Mouse (Mus musculus) layer of hippocampus, adult 8-10 months (tissue): ENCODE measurements around the gene Slc25a47. TPM values are rescaled to one million over a fixed set of nuclear protein-coding genes. Genes with fewer than 3 reads are reported as not detected.
"Not testable (repeated sequence)": the region's sequence is repeated elsewhere in the genome, so short reads cannot be mapped to it uniquely, and the experiment has no call there.

Experiments used
- DNase-seq, 2 experiments: peaks; one replicate each; pipeline ENCODE4 v3.0.0; 2022; ENCODE audit warnings: low spot score in 2 of 2
- total RNA-seq, 4 experiments: library from RNA; stranded (reverse); gene quantifications; 2 replicates each; pipeline ENCODE4 v1.2.4; 2022

Gene Slc25a47
- total RNA-seq, 4 experiments from 2014 or later, result 8.1 to 10.8 (median 9.0) TPM

DNA sequence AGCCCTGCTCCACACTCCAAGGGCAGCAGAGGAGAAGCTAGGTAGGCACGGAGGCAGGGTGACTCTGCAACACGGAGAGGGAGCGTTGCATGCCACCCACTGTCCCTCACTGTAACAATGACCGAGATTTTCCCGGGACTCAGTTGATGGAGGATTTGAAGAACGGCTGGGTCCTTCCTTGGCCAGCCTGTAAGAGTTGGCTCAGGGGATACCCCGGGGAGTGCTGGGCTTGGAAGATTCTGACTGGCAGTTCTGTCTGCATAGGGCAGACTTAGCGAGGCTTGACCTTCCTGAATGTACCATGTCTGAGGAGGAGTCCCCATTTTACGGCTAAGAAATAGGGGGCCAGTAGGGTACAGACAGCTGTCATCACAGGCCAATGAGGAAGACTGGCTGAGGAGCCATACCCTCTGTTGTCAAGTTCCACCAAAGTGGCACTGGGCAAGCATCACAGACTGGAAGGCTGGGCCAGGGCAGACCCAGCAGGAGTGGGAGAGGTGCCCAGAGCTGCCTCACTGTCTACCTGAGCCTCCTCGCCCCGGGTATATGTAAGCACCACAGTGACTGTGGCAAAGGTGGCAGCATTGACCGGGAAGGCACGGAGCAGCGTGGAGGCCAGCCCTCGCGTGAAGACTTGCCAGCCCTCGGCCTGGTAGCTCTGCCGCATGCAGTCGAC, 9.4 kb upstream of the Slc25a47 start:
- DNase-seq, result no peak

DNA sequence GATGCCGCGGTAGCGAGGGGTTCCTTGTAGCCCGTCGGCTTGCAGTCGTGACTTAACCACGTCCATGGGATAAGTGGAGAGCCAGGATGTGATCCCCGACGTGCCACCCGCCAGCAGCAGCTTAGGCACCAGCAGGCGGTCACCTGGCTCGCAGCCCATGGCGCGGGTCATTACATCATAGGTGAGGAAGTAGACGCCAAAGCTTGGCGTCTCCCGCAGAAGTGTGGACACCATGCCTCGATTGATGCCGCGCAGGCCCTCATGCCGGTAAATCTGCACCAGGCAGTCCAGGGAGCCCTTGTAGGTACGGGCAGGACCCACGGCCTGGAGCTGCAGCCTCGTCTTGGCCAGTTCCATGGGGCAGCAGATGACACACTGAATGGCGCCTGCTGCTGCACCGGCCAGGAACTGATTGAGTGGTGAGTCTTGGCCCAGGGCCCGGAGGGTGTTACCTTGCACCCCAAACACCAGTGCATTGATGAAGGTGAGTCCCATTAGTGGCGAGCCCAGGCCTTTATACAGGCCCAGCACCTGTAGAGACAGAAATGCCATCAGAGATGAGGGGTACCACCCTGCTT, 8.8 kb upstream of the Slc25a47 start:
- no peak for DNase-seq

DNA sequence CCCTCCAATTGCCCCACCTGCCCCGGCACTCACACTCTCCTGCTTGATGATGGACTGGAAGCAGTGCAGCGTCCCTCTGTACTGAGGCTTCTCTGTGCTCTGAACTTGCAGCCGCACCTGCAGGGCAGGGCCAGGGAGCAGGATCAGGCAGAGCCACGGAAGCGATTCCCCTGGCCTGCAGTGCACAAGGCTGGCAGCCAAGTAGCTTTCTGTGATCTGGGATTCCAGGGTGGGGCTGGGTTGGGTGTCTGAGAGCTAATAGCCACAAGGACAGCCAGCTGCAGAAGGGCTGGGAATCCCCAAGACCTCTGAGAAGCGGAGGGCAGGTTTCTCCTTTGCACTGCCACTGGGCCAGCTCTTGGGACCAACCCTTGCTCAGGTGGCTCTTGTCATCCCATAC, 8.2 kb upstream of the Slc25a47 start:
- DNase-seq, result no peak

DNA sequence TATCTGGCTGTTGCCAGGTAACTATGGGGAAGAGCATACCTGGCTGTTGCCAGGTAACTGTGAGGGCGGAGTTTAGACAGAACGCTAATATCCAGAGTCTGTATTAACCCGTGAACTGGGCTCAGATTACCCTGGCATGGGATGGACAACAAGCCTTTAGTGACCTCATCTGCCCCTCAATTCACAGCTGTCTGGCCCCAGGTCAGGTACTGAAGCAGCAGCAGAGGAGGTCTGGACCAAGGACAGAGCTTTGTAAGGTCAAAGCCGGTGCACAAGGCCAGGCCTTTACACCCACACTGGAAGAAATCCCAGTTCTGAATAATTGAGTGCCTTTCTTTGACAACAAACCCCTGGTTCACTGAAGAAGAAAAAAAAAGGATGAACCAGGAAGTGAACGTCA, 6.2 kb upstream of the Slc25a47 start:
- DNase-seq, result no peak

DNA sequence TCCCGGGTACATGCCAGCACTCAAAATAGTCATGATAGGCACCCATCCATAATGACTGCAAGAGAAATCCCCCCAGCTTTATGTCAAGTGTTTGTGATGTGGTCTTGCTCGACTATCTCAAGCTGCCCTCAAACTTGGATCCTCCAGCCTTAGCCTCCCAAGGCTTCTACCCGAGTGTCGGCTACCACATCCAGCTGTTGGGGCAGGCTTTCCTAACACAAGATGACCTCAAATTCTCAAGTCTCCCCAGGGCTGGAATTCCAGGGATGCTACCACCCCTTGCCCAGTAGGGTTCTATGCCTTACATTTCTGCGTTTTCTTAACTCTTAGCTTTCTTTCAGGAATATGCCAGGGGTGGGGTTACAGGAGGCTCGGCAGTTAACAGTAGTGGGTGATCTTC, 5.5 kb upstream of the Slc25a47 start:
- DNase-seq, result no peak

DNA sequence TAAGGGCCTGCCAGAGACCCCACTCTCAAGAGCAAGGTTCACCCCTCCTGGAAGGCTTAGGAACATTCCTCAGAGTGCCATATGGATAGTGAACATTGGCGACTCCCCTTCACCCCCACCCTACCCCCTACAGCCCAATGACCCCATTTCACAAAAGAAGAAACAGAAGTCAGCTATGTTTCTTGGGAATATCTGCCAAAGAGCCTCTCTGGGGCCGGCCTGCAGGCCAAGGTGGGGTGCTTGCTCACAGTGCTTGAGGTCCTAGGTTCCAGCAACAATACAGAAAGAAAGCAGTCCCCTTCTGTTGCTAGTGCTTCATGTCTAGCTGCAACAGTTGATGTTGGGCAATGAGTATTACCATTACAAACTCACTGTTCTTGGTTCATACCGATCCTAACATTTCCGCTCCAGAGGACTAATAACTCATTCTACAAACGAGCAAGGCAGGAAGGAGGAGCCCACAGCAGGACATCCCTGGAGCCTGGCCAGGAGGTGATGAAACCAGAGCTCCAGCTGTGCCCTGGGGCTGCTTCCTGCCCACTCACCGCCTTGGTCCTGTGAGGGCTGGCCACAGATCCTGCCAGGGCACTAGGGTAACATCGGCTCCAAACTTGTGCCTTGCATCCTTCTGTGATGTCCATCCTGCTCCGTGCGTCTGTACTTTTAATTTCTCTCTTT, 3.7 kb upstream of the Slc25a47 start:
- no peak for DNase-seq

DNA sequence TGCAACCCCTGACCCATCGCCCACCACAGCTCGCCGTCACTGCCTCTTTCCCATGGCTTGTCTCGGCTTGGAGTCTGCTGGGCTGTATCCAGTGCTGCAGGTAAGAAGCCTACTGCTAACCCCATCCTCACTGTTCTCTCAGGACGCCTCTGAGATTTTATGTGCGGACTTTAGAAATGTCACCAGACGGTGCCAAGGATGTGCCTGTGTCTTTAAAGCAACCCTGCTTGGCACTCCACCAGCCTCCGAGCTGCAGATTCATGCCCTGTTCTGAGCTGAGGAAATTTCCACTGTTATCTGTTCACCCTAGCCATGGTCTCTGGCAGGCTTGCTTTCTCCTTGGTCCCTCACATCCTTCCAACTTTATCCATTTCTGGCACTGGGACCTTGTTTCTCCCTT, 3.0 kb upstream of the Slc25a47 start:
- peak in 1 of 2 experiments; percentile 57 for DNase-seq

DNA sequence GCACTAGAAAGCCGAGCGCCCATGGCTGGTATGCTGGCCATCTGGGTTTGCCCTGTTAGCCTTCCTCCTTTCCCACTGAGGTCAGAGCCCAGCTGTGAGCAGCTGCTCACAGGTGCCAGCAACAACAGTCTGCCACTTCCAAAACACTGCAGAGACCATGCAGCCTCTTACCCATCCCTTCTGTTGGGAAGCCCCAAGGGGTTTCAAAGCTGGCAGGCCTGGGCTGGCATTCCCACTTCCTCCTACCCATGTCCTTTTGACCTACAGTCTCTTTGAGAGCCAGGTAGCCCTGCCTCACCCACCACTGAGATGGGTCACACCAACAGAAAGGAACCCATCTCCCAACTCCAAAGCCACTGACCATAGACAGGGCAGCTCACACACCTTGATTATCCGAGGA, 2.4 kb upstream of the Slc25a47 start:
- no peak for DNase-seq

DNA sequence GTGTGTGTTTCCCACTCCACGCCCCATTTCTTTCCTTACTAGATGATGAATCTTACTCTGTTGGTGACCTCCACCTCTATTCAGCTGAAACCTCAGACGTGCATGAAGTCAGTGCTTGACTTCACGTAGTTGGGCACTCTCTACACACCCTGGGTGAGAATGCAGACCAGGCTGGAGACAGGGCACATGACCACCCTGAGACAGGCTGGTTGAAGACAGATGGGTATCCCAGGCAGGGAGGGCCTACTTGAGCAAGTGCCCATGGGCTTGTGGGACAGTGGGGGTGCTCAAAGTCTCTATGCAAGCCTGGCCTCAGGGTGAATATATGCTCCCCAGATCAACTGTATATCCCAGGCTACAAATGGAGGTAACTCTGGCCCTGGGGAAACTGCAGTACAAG, 1.5 kb upstream of the Slc25a47 start:
- no peak for DNase-seq

DNA sequence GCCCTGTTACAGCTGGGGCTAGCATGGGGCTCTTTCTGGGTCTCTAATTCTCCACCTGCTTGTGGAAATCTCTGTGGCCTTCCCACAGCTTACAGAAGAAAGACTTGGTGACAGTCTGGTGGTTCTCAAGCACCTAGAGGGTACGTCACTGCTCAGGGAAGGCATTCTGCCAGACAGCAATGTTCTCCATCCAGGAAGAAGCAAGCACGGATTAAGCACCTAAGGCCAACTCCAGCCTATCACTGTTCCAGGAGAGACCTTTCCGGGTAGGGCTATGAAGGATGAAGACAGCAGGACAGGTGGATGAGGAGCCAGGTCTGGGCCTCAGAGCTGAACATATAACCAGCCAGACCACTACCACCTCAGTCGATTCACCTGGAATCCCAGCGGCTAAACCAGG, 1.1 kb upstream of the Slc25a47 start:
- DNase-seq, result no peak

DNA sequence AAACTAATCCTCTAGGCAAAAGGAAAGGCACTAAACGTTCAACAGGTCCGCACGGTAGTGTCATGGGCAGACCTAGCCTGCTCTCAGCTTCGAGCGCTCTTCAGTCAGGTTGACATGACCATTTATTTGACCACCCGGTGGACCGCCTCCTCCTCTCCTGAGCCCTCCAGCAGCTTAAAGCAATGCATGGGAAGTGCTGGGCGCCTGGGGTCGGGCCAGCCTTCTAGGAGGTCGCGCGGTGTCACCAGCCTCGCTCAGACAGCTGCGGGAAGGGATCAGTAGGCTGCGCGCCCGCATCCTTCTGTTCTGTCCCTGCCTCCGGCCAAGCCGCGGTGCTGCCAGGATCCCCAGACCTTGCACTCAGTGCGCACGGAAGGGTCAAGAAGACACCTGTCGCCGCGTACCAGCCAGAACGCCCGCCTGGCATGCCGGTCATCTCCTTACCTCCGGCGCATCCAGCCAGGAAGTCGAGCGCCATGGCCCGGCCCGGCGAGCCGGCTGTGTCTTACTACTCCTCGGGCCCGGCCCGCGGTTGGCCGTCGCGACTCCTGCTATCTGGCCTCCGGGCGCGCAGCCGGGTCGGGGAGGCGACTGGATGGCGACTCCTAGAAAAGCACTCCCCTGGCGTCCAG, 522 bp upstream of the Slc25a47 start:
- DNase-seq, result no peak

DNA sequence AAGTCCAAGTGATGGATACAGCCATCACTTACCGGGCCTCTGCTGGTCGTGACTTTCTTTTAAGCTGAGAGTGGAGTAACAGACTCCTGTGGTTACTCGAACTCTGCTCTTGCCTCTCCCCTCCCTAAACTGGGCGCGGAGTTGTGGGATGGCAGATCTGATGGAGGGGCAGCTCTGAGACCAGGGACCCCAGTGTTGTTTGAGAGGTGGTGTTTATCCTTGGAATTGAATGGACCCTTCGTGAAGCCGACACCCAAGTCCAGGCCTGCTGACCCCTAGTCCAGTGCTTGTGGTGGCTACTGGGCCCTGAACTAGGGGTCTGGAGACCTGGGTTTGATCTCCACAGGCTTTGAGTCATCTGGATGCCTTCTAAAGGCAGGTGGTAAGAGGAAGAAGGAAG, 876 bp downstream of the Slc25a47 start:
- DNase-seq, result no peak

DNA sequence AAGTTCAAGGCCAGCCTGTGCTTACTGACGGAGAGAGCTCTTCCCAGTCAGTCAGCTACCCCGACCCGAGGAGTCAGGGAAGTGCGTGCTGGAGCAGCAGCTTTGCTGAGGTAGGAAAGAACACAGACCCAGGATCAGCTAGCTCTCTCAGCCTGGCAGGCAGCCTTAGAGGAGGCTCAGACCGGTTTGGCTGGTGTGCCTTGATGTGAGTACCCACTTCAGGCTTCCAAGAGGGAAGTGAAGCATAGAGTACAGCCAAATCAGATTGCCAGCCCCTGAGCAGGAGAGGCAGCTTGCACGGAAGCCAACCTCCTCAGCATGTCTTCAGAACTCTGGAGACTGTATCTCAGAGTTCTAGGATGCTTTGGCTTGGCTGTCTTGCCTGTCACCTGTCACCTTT, 5.3 kb downstream of the Slc25a47 start:
- DNase-seq, result no peak

DNA sequence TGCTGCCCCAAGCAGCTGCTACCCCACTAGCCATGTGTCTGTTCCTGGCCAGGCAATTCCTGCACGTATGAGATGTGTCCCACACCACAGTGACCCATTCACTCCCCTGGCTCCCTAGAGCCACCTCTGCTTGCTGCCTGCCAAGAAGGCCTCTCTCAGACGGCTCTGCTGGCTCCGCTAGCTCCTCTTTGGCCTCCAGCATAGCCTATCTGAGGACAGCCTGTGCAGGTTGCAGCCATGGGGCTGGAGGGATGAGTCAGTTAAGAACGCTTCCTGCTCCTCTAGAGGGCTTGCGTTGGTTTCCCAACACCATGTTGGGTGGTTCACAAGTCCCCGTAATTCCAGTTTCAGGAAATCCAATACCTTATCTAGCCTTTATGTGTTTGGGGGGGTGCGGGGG, 6.8 kb downstream of the Slc25a47 start:
- no peak for DNase-seq

DNA sequence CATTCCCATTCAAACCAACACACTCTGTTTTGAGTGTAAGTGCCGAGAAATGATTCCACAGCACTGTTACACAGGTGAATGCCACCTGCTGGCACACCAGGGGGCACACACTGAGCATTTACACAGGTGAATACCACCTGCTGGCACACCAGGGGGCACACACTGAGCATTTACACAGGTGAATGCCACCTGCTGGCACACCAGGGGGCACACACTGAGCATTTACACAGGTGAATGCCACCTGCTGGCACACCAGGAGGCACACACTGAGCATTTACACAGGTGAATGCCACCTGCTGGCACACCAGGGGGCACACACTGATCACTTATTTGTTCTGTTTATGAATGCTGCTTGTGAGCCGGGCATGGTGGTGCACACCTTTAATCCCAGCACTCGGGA, 12.2 kb downstream of the Slc25a47 start:
- not testable (repeated sequence) for DNase-seq

DNA sequence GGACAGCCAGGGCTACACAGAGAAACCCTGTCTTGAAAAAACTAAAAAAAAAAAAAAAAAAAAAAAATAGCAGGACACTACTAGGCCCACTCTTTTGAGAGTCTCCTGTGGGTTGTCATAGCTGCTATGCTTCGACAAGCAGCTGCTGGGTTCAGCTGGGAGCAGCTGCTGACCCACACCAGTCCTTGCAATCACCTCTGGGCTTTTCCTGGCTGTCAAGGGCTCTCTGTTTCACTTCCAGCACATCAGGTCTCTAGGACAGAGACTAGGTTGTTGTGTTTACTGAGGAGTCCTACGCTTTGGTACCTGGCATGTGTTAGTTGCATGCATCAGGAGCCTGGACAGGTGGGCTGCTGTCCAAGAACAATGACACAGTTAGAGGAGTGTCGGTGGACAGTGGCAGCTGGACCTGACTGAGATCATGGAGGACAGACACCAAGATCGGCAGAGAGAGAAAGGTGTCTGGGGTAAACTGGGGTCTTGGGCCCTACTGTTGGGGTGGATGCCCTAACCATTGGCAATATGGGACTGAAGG, 13.7 kb downstream of the Slc25a47 start:
- no peak for DNase-seq

DNA sequence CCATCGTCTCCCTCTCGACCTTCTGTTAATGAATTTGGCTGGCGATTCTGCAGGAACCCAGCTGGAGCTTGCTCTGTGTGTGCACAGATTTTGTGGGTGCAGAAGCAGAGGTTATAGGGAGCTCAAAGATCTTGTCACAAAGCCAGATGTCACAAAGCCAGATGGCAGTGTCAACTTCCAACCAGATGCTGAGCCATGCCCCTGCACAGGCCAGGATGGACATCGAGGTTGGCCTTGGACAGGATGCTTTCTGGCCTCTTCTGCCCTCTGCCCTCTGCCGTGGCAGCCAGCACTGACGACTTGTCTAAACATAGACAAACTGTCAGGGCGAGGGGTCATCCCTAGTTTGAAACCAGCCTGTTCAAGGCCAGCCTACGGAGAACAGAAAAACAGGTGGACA, 14.3 kb downstream of the Slc25a47 start:
- no peak for DNase-seq

DNA sequence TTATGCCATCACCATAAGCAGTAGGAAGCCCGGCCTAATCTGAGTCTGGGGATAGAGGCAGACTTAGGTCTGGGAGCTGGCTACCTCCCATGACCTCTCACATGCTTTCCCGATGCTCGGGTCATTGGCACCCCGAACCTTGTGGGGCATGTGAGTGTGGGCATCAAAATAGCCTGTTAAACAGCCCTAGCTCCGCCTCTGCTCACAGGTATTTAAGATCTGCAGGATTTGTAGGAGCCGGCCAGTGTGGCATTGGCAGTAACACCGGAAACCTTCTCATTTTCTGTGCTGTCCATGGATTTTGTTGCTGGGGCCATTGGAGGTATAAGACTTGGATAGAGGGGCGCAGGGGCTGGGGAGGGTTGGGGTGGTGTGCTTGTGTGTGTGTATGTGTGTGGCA, 15.0 kb downstream of the Slc25a47 start:
- DNase-seq, result no peak

DNA sequence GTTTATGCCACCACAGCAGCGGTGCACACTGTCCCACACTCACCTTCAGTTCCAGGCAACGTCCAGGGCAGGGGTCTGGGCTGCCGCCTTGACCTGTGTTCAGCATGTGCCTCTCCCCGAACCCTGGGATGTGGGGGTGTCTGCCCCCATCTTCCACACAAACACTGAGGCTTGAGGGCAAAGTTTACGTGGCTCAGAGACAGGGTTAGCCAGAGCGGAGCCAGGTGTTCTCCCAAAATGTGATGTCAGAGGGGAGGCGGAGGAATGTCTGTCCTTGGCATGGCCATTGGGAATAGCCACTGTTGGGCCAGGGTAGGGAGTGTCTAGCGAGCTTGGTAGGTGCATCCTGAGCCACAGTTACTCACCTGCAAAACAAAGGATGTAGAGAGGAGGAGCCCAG, 17.0 kb downstream of the Slc25a47 start:
- no peak for DNase-seq

DNA sequence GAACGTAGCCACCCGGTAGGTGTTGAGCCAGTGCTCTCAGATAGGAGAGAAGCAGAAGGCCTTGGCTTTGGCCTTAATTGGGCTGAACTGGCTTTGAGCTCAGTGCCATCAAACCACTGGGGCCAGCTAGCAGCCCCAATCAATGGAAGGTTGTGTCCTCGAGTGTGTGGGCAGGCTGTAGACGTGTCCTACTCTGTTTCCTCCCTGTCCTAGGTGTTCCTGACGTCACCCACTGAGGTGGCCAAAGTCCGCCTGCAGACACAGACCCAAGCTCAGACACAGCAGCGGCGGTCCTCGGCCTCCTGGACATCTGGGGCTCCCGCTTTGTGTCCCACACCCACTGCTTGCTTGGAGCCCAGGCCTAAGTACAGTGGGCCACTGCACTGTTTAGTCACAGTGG, 19.2 kb downstream of the Slc25a47 start:
- DNase-seq, result no peak

DNA sequence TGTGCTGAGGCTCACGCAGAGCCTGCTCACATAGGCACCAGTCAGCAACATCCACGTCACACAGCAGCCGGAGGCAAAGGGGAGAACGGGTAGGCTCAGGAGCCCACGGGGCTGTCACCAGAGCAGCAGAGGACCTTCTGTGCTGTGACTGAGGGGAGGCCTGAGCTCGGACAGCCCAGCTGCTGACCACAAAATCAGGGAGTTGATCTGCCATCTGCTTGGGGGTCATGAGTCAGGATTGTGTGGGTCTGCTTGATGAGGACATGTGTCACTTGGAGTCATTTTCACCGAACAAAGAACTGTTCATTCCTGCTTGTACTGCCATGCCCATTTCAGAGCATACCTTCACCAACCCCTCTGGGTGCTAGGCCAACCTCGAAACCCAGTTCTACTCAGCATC, 20.3 kb downstream of the Slc25a47 start:
- no peak for DNase-seq

DNA sequence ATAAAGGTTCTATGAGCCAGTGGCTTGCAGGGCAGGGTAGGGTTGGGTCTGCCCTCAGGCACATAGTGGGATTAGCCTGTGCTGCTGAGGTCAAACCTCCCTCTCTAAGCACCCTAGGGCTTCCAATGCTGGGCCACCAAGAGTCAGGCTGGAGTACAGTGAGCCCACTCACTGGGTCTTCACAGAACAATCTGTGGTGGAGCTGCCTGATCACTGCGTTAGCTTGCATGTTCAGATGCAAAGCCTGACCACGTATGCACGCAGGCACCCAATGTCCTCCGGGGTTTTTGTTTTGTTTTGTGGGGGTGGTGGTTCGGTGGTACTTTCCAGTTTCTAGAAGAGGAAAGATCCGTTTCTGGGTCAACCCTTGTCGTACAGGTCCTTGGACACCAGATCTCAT, 21.3 kb downstream of the Slc25a47 start:
- DNase-seq, result no peak
